Mouse (Mus musculus) CH12.LX (cell line): ENCODE results near the gene Tbc1d9b. TPM values are rescaled to one million over a fixed set of nuclear protein-coding genes. Genes with fewer than 3 reads are reported as not detected.

Experiments used
- DNase-seq: peaks from one replicate; pipeline ENCODE4 v3.0.0-alpha.2; 2013; ENCODE audit errors: extremely low read depth
- H3K27ac ChIP-seq: 2 replicates; pipeline ENCODE4 v1.5.1; 2012; ENCODE audit warnings: low read depth, mild to moderate bottlenecking, control low read depth, moderate library complexity; ENCODE audit not compliant: insufficient read depth
- H3K27me3 ChIP-seq: replicated peaks from 2 replicates; pipeline ENCODE3; 2012; ENCODE audit warnings: inconsistent platforms
- H3K36me3 ChIP-seq, 2 experiments: replicated peaks in 1 of 2; 2 replicates each; pipeline versions ENCODE3 to v1.6.1; 2012; ENCODE audit warnings: inconsistent platforms in 1 of 2, low read length in 1 of 2, mild to moderate bottlenecking in 1 of 2, mixed read lengths in 1 of 2, moderate library complexity in 1 of 2; ENCODE audit not compliant: control insufficient read depth in 1 of 2, insufficient read depth in 1 of 2
- H3K4me1 ChIP-seq, 2 experiments: 2 replicates each; pipeline ENCODE4 v1.6.1; 2012; ENCODE audit warnings: inconsistent platforms in 1 of 2, moderate library complexity in 1 of 2; ENCODE audit not compliant: insufficient read depth in 2 of 2, control insufficient read depth in 1 of 2
- H3K4me2 ChIP-seq: 2 replicates; pipeline ENCODE4 v1.6.1; 2012; ENCODE audit warnings: low read depth, mild to moderate bottlenecking, control low read depth; ENCODE audit not compliant: poor library complexity, insufficient read depth, severe bottlenecking
- H3K4me3 ChIP-seq, 3 experiments: fragments of 150-350 bp in 1 of 3; sonication (generic) in 1 of 3; replicated peaks in 1 of 3; 2 replicates each; pipeline versions ENCODE3 to v1.5.1; 2011 to 2012; ENCODE audit warnings: low read depth in 2 of 3, low read length in 2 of 3, mild to moderate bottlenecking in 2 of 3, moderate library complexity in 2 of 3, control low read depth in 1 of 3, improper control_type of control experiment in 1 of 3, inconsistent platforms in 1 of 3, mixed read lengths in 1 of 3; ENCODE audit not compliant: poor library complexity in 1 of 3
- H3K79me2 ChIP-seq: replicated peaks from 2 replicates; pipeline ENCODE4 v1.6.1; 2012; ENCODE audit warnings: mild to moderate bottlenecking, moderate library complexity; ENCODE audit not compliant: control insufficient read depth, poor library complexity, insufficient read depth, severe bottlenecking; ENCODE audit errors: extremely low read depth
- H3K9ac ChIP-seq: 2 replicates; pipeline ENCODE4 v1.6.1; 2012; ENCODE audit warnings: low read depth, mild to moderate bottlenecking, control low read depth, moderate library complexity; ENCODE audit not compliant: insufficient read depth
- H3K9me3 ChIP-seq: replicated peaks from 2 replicates; pipeline ENCODE3; 2012; ENCODE audit warnings: low read length, inconsistent platforms, mixed read lengths
- CHD1 ChIP-seq: IDR thresholded peaks from 2 replicates; pipeline ENCODE4 v1.6.1; 2012; ENCODE audit warnings: low read depth, low read length, improper control_type of control experiment, inconsistent platforms
- CHD2 ChIP-seq: IDR thresholded peaks from 2 replicates; pipeline ENCODE4 v1.6.1; 2011; ENCODE audit warnings: low read length, improper control_type of control experiment
- CTCF ChIP-seq, 2 experiments: IDR thresholded peaks in 1 of 2; conservative IDR thresholded peaks in 1 of 2; 2 replicates each; pipeline ENCODE4 v1.5.1; 2011 to 2012; ENCODE audit warnings: low read depth in 2 of 2, low read length in 2 of 2, improper control_type of control experiment in 1 of 2, inconsistent platforms in 1 of 2, mild to moderate bottlenecking in 1 of 2, moderate library complexity in 1 of 2
- E2F4 ChIP-seq: IDR thresholded peaks from 2 replicates; pipeline ENCODE4 v1.6.1; 2011; ENCODE audit warnings: low read depth, low read length, improper control_type of control experiment; ENCODE audit not compliant: insufficient replicate concordance
- ELF1 ChIP-seq: IDR thresholded peaks from 2 replicates; pipeline ENCODE4 v1.6.1; 2014; ENCODE audit warnings: low read depth, mild to moderate bottlenecking, inconsistent platforms, low read length, improper control_type of control experiment
- EP300 ChIP-seq: IDR thresholded peaks from 2 replicates; pipeline ENCODE4 v1.6.1; 2011; ENCODE audit warnings: low read length, improper control_type of control experiment
- ETS1 ChIP-seq: conservative IDR thresholded peaks from 2 replicates; pipeline ENCODE4 v1.6.1; 2012; ENCODE audit warnings: low read depth, mild to moderate bottlenecking, inconsistent platforms, low read length, improper control_type of control experiment, moderate library complexity
- GABPA ChIP-seq: IDR thresholded peaks from 2 replicates; pipeline ENCODE4 v1.6.1; 2012; ENCODE audit warnings: low read depth, low read length, improper control_type of control experiment, inconsistent platforms; ENCODE audit not compliant: insufficient replicate concordance
- IRF4 ChIP-seq: IDR thresholded peaks from 2 replicates; pipeline ENCODE4 v1.6.1; 2014; ENCODE audit warnings: low read depth, mild to moderate bottlenecking, inconsistent platforms, low read length, improper control_type of control experiment
- JUN ChIP-seq: IDR thresholded peaks from 2 replicates; pipeline ENCODE4 v1.6.1; 2011; ENCODE audit warnings: low read depth, mild to moderate bottlenecking, low read length, improper control_type of control experiment, moderate library complexity; ENCODE audit not compliant: insufficient read depth
- JUND ChIP-seq: conservative IDR thresholded peaks from 2 replicates; pipeline ENCODE4 v1.6.1; 2011; ENCODE audit warnings: low read depth, low read length, improper control_type of control experiment
- KAT2A ChIP-seq: IDR thresholded peaks from 2 replicates; pipeline ENCODE4 v1.6.1; 2012; ENCODE audit warnings: low read length, improper control_type of control experiment, inconsistent platforms; ENCODE audit not compliant: insufficient replicate concordance
- MAFK ChIP-seq: IDR thresholded peaks from 2 replicates; pipeline ENCODE4 v1.6.1; 2011; ENCODE audit warnings: low read length, improper control_type of control experiment; ENCODE audit not compliant: insufficient replicate concordance
- MEF2A ChIP-seq: IDR thresholded peaks from 2 replicates; pipeline ENCODE4 v1.6.1; 2014; ENCODE audit warnings: low read depth, mild to moderate bottlenecking, inconsistent platforms, low read length, improper control_type of control experiment, borderline replicate concordance
- MXI1 ChIP-seq: IDR thresholded peaks from 2 replicates; pipeline ENCODE4 v1.6.1; 2011; ENCODE audit warnings: mild to moderate bottlenecking, low read depth, low read length, improper control_type of control experiment
- MYC ChIP-seq: IDR thresholded peaks from 2 replicates; pipeline ENCODE4 v1.6.1; 2011; ENCODE audit warnings: low read depth, mild to moderate bottlenecking, improper control_type of control experiment, low read length
- NELFE ChIP-seq: IDR thresholded peaks from 2 replicates; pipeline ENCODE4 v1.6.1; 2011; ENCODE audit warnings: low read depth, low read length, improper control_type of control experiment
- PAX5 ChIP-seq: IDR thresholded peaks from 2 replicates; pipeline ENCODE4 v1.6.1; 2012; ENCODE audit warnings: low read length, inconsistent platforms, mixed read lengths
- POLR2A ChIP-seq: IDR thresholded peaks from 2 replicates; pipeline ENCODE4 v1.6.1; 2011; ENCODE audit warnings: low read depth, mild to moderate bottlenecking, improper control_type of control experiment, low read length
- POLR2AphosphoS2 ChIP-seq: IDR thresholded peaks from 2 replicates; pipeline ENCODE4 v1.6.1; 2011; ENCODE audit warnings: low read depth, low read length, improper control_type of control experiment
- RAD21 ChIP-seq: IDR thresholded peaks from 2 replicates; pipeline ENCODE4 v1.6.1; 2011; ENCODE audit warnings: low read depth, mild to moderate bottlenecking, low read length, improper control_type of control experiment, moderate library complexity
- RCOR1 ChIP-seq: conservative IDR thresholded peaks from 2 replicates; pipeline ENCODE4 v1.6.1; 2012; ENCODE audit warnings: low read depth, mild to moderate bottlenecking, inconsistent platforms, low read length, improper control_type of control experiment
- SMC3 ChIP-seq: IDR thresholded peaks from 2 replicates; pipeline ENCODE4 v1.6.1; 2011; ENCODE audit warnings: low read depth, low read length, improper control_type of control experiment
- TBP ChIP-seq: conservative IDR thresholded peaks from 2 replicates; pipeline ENCODE4 v1.6.1; 2011; ENCODE audit warnings: low read depth, low read length, improper control_type of control experiment
- ZC3H11A ChIP-seq: IDR thresholded peaks from 2 replicates; pipeline ENCODE4 v1.6.1; 2012; ENCODE audit warnings: low read depth, mild to moderate bottlenecking, inconsistent platforms, low read length, improper control_type of control experiment
- ZNF384 ChIP-seq: IDR thresholded peaks from 2 replicates; pipeline ENCODE4 v1.6.1; 2012; ENCODE audit warnings: low read depth, low read length, improper control_type of control experiment, inconsistent platforms
- dilution Hi-C: fragments of 300-500 bp; cut with MboI; formaldehyde crosslinking; loops from 2 replicates; pipeline ENCODE4 v1.14.3; 2020; ENCODE audit warnings: low sequenced_read_pairs; ENCODE audit not compliant: extremely low pct_unique_long_range_greater_than_20kb, extremely low pct_ligation_motif_present
- in situ Hi-C: fragments of 300-500 bp; cut with MboI; formaldehyde crosslinking; loops from 3 replicates; pipeline ENCODE4 v1.14.3; 2019; ENCODE audit warnings: low sequenced_read_pairs, low pct_ligation_motif_present, low pct_unique_long_range_greater_than_20kb, mixed read lengths
- polyA plus RNA-seq: library from polyadenylated mRNA; unstranded; fragments of >175 nt; gene quantifications from 2 replicates; pipeline ENCODE4 v1.2.1, GENCODE M21; 2012; ENCODE audit warnings: low read depth; ENCODE audit not compliant: insufficient read length
- total RNA-seq, 2 experiments: library from RNA; depleted of rRNA; stranded (reverse); fragments of 300-350 nt in 1 of 2; fragments of >200 nt in 1 of 2; gene quantifications; 2 replicates each; pipeline ENCODE4 v1.2.3; 2012 to 2014

The Tbc1d9b gene
- total and polyA plus RNA-seq, 3 experiments: 14.1 to 28.6 (median 27.9) TPM

DNA sequence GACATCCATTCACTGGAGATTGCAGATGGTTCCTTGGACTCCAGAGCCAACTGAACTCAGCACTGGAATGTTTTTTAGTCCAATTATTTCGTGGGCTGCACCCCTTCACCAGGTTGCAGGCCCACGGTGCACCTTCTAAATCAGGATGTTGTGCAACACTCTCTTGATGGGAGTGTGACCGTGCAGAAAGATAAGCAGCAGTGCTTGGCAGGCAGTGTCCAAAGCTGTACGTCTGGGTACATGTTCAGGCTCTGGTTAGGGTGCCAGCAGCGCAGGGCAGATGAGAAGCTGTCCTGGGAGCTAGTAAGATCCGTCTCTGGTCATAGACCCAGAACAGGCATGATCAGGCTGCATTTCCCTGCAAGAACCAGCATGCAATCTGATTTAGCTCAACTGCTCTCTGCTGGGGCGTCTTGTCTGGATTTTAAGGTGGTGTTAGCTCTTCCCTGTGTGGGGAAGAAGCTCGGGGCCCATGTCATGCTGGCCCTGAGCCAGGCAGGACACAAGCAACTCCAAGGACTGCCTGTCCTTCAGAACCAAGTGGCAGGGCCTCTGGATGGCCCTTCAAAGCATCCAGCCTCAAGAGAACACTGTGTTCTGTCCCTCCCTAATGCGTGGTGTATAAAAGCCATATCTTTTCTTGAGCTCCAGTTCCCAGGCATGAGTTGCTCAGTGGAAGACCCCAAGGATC, 16.2 kb downstream of the Tbc1d9b start:
- Histone ChIP-seq H3K9me3 (no peaks in the 10 kb centered on the region), H3K79me2 (no peaks in the 10 kb centered on the region), H3K9ac (no peak overlapping the region), H3K4me1 (no peaks in the 10 kb centered on the region), H3K27ac (no peak overlapping the region), H3K36me3 (peaks cover 79 to 91% of the 10 kb centered on the region in 2 experiments), H3K4me2 (no peak overlapping the region), H3K27me3 (no peaks in the 10 kb centered on the region)
- in situ Hi-C loops: no loop called here
- no peak for DNase-seq
- dilution Hi-C loops: no loop called here
- TF ChIP-seq SMC3 (no peak), POLR2A (no peak), ZNF384 (no peak), CHD1 (no peak), KAT2A (no peak), PAX5 (no peak), RCOR1 (no peak), JUND (no peak), CTCF (conservative IDR thresholded peaks at IDR 0.05 in 1 of 2, IDR thresholded peaks at IDR 0.05 in 1 of 2; ENCODE audit: low read depth in 2 of 2, low read length in 2 of 2) (no peak)
- TF ChIP-seq, all 38 proteins: peak for 0
- H3K4me3 ChIP-seq: no peak overlapping the region

DNA sequence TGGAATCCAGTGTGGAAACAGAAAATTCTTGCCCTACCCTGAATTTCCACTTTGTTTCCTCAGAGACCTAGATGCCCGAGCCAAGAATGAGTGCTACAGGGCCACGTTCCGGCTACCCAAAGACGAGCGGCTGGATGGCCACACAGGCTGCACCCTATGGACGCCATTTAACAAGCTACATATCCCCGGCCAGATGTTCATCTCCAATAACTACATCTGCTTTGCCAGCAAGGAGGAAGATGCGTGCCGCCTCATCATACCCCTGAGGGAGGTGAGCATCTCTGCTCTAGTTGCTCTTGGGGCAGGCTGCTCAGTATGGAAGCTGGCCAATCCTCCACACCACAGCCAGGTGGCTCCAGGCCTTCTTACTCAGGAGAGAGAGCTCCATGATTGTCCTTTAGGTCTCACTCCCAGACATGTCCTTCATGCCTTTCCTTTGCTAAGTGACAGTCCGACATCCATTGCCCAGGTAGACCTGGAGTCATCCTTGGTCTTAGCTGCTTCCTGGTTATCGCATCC, 16.8 kb downstream of the Tbc1d9b start:
- dilution Hi-C loops: no loop called here

GRCm38 (mm10) chr11:50149200-50149599, 18.0 kb downstream of the Tbc1d9b start:
- in situ Hi-C loops: no loop called here
- Histone ChIP-seq H3K27ac (no peak overlapping the region), H3K27me3 (no peaks in the 10 kb centered on the region), H3K4me3 (no peak overlapping the region), H3K79me2 (no peaks in the 10 kb centered on the region), H3K4me1 (no peaks in the 10 kb centered on the region), H3K9ac (no peak overlapping the region), H3K9me3 (no peaks in the 10 kb centered on the region), H3K36me3 (peaks cover 82 to 93% of the 10 kb centered on the region in 2 experiments), H3K4me2 (no peak overlapping the region)
- dilution Hi-C loops: no loop called here
- DNase-seq: no peak
- no peak for TF ChIP-seq GABPA
- TF ChIP-seq MAFK: no peak
- no peak for TF ChIP-seq RAD21
- no peak for TF ChIP-seq IRF4
- no peak for TF ChIP-seq POLR2AphosphoS2
- TF ChIP-seq ZC3H11A: no peak
- TF ChIP-seq CTCF (conservative IDR thresholded peaks at IDR 0.05 in 1 of 2, IDR thresholded peaks at IDR 0.05 in 1 of 2; ENCODE audit: low read depth in 2 of 2, low read length in 2 of 2): no peak
- no peak for TF ChIP-seq MYC
- TF ChIP-seq CHD2: no peak
- no peak for TF ChIP-seq JUND
- TF ChIP-seq KAT2A: no peak
- no peak for TF ChIP-seq TBP
- no peak for TF ChIP-seq NELFE

More for the DNA sequence above, 16.8 kb downstream of the Tbc1d9b start:
- no peak for TF ChIP-seq MXI1
- no peak for TF ChIP-seq MEF2A
- TF ChIP-seq CTCF (conservative IDR thresholded peaks at IDR 0.05 in 1 of 2, IDR thresholded peaks at IDR 0.05 in 1 of 2; ENCODE audit: low read depth in 2 of 2, low read length in 2 of 2): no peak
- TF ChIP-seq ELF1: no peak
- TF ChIP-seq EP300: no peak
- no peak for TF ChIP-seq MAFK
- no peak for TF ChIP-seq POLR2AphosphoS2
- TF ChIP-seq E2F4: no peak
- no peak for TF ChIP-seq JUN
- TF ChIP-seq MYC: no peak
- no peak for TF ChIP-seq ETS1
- Histone ChIP-seq H3K79me2 (no peaks in the 10 kb centered on the region), H3K36me3 (peaks cover 79 to 91% of the 10 kb centered on the region in 2 experiments), H3K9ac (no peak overlapping the region), H3K9me3 (no peaks in the 10 kb centered on the region), H3K4me3 (no peak overlapping the region), H3K4me1 (no peaks in the 10 kb centered on the region), H3K27me3 (no peaks in the 10 kb centered on the region), H3K4me2 (no peak overlapping the region), H3K27ac (no peak overlapping the region)
- DNase-seq: no peak
- in situ Hi-C loops: no loop called here
